Mouse (Mus musculus) erythroblast, embryonic 14.5 days (primary cell): ENCODE measurements around the gene Hadha.

Source experiments
- GATA1 ChIP-seq: IDR thresholded peaks from 2 replicates; pipeline ENCODE4 v1.6.1; 2012; ENCODE audit warnings: low read length, inconsistent platforms, mixed read lengths
- TAL1 ChIP-seq: IDR thresholded peaks from 3 replicates; pipeline ENCODE4 v1.6.1; 2012; ENCODE audit warnings: low read length, inconsistent platforms, mixed read lengths

GRCm38 (mm10) chr5:30138193-30138592 is 16.8 kb downstream of the Hadha start:
- TF ChIP-seq GATA1 (no peak), TAL1 (no peak)
